Mouse (Mus musculus) heart, adult 18-20 months (tissue): ENCODE data around the gene Ube2z. TPM values are rescaled to one million over a fixed set of nuclear protein-coding genes. Genes with fewer than 3 reads are reported as not detected.

Source experiments
- DNase-seq, 2 experiments: peaks; one replicate each; pipeline ENCODE4 v3.0.0; 2021 to 2022; ENCODE audit warnings: mixed read lengths in 1 of 2
- total RNA-seq, 2 experiments: library from RNA; stranded (reverse); gene quantifications; 2 replicates each; pipeline ENCODE4 v1.2.3; 2021

The Ube2z gene
- total RNA-seq, 2 experiments from 2014 or later, result 32.0 to 32.3 TPM

- peak in 1 of 2 experiments; percentile 36 for DNase-seq
These were observed 520 bp downstream of the Ube2z start for GRCm38 (mm10) chr11:96064521-96065214.

- no peak for DNase-seq
These were observed 6.9 kb downstream of the Ube2z start for GRCm38 (mm10) chr11:96058309-96058708.

GRCm38 (mm10) chr11:96050854-96051253, 14.3 kb downstream of the Ube2z start:
- DNase-seq, result no peak

- DNase-seq, result no peak
These were observed 15.2 kb downstream of the Ube2z start for GRCm38 (mm10) chr11:96049939-96050338.

- DNase-seq, result no peak
These were observed 17.5 kb downstream of the Ube2z start for GRCm38 (mm10) chr11:96047469-96048373.

- DNase-seq, result no peak
These were observed 18.4 kb downstream of the Ube2z start for GRCm38 (mm10) chr11:96046793-96047192.

GRCm38 (mm10) chr11:96046028-96046427, 19.2 kb downstream of the Ube2z start:
- DNase-seq, result no peak

GRCm38 (mm10) chr11:96044803-96045567, 20.2 kb downstream of the Ube2z start:
- no peak for DNase-seq

GRCm38 (mm10) chr11:96038560-96038959, 26.6 kb downstream of the Ube2z start:
- DNase-seq, result no peak

- DNase-seq, result no peak
These were observed 27.7 kb downstream of the Ube2z start for GRCm38 (mm10) chr11:96037499-96037898.

- no peak for DNase-seq
These were observed 30.1 kb downstream of the Ube2z start for GRCm38 (mm10) chr11:96035133-96035532.

GRCm38 (mm10) chr11:96034596-96035052, 30.6 kb downstream of the Ube2z start, which contains the start of gene Snf8:
Gene Snf8, plus strand, starts transcription at chr11:96034885.
- DNase-seq, result peak; percentile 95 to 97

GRCm38 (mm10) chr11:96034116-96034515, 31.1 kb downstream of the Ube2z start:
- DNase-seq, result no peak

GRCm38 (mm10) chr11:96033264-96033663, 31.9 kb downstream of the Ube2z start:
- no peak for DNase-seq

GRCm38 (mm10) chr11:96031701-96032100, 33.5 kb downstream of the Ube2z start:
- DNase-seq, result no peak

- no peak for DNase-seq
These were observed 34.6 kb downstream of the Ube2z start for GRCm38 (mm10) chr11:96030571-96030970.

- DNase-seq, result no peak
These were observed 37.1 kb downstream of the Ube2z start for GRCm38 (mm10) chr11:96028130-96028529.

- DNase-seq, result no peak
These were observed 44.6 kb downstream of the Ube2z start for GRCm38 (mm10) chr11:96020622-96021021.

- no peak for DNase-seq
These were observed 47.2 kb downstream of the Ube2z start for GRCm38 (mm10) chr11:96017941-96018351.

GRCm38 (mm10) chr11:96015421-96015820, 49.8 kb downstream of the Ube2z start:
- DNase-seq, result no peak

GRCm38 (mm10) chr11:96011982-96012381, 53.2 kb downstream of the Ube2z start:
- DNase-seq, result no peak

GRCm38 (mm10) chr11:96008827-96009226, 56.4 kb downstream of the Ube2z start:
- no peak for DNase-seq
